Mouse (Mus musculus): ENCODE data around the gene Pisd. TPM values are rescaled to one million over a fixed set of nuclear protein-coding genes. Genes with fewer than 3 reads are reported as not detected.
"Not testable (repeated sequence)": the region's sequence is repeated elsewhere in the genome, so short reads cannot be mapped to it uniquely, and the experiment has no call there.

Gene Pisd
- 38.1 and 39.8 TPM in 2 replicates for polyA plus RNA-seq (2012; rRNA removed)

- TF ChIP-seq POLR2A (IDR thresholded peaks at IDR 0.05; ENCODE audit: control insufficient read depth, extremely low read depth, insufficient read depth, low read length, poor library complexity) = peak; percentile 67; the same call in 1 of the 2 replicates
- TF ChIP-seq CTCF (IDR thresholded peaks at IDR 0.05; ENCODE audit: borderline replicate concordance, control insufficient read depth, extremely low read depth, insufficient read depth, low read length, poor library complexity) = peak; percentile 70; the same call in 1 of the 2 replicates
- peaks cover 5% of the 10 kb centered on the region; the same call in 1 of the 2 replicates for H3K4me1 ChIP-seq (replicated peaks; ENCODE audit: control insufficient read depth, insufficient read depth, low read length)
- no peak within 1 kb of the TSS for H3K27ac ChIP-seq (ENCODE audit: control insufficient read depth, insufficient read depth, low read length)
- DNase-seq = peak; percentile 94
- H3K36me3 ChIP-seq (ENCODE audit: control insufficient read depth, insufficient read depth, low read length) = no peaks in the 10 kb centered on the region
- peak within 1 kb of the TSS; percentile 91 for H3K4me3 ChIP-seq (ENCODE audit: control insufficient read depth, insufficient read depth, low read length)
- under 1% methylated on average over 52 of the region's 52 CpGs for WGBS
- H3K27me3 ChIP-seq (ENCODE audit: control insufficient read depth, insufficient read depth, low read length) = no peaks in the 10 kb centered on the region
Observed at GRCm38 (mm10) chr5:32785313-32785915, at the start of gene Pisd. Gene Pisd (minus strand): TSS chr5:32785646.

GRCm38 (mm10) chr5:32834497-32834896, 49.1 kb upstream of the Pisd start:
- WGBS = 96% methylated on average over 1 of the region's 1 CpGs
- no peak for TF ChIP-seq CTCF (IDR thresholded peaks at IDR 0.05; ENCODE audit: borderline replicate concordance, control insufficient read depth, extremely low read depth, insufficient read depth, low read length, poor library complexity)
- H3K4me1 ChIP-seq (replicated peaks; ENCODE audit: control insufficient read depth, insufficient read depth, low read length) = no peaks in the 10 kb centered on the region
- H3K4me3 ChIP-seq (ENCODE audit: control insufficient read depth, insufficient read depth, low read length) = no peak overlapping the region
- no peaks in the 10 kb centered on the region for H3K27me3 ChIP-seq (ENCODE audit: control insufficient read depth, insufficient read depth, low read length)
- peaks cover 85% of the 10 kb centered on the region for H3K36me3 ChIP-seq (ENCODE audit: control insufficient read depth, insufficient read depth, low read length)
- no peak overlapping the region for H3K27ac ChIP-seq (ENCODE audit: control insufficient read depth, insufficient read depth, low read length)
- DNase-seq = no peak

DNA sequence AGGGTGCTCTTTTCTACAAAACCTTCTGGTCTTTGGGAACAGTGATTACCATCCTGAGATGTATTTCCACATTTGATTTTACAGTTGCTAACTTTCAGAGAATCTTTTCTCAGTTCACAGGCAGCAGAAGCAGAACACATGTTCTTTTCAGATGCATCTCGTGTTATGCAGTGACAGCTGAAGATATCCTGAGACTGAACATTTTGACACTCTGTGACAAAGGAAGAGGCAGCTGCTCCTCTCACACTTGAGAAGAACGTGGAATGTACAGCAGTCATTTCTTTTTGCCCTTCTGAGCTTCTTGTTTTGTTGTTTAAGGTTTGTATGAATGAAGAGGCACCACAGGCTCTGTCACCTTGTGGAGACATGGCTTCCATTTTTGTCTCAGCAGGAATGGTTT, 44.6 kb upstream of the Pisd start:
- H3K27me3 ChIP-seq (ENCODE audit: control insufficient read depth, insufficient read depth, low read length) = no peaks in the 10 kb centered on the region
- TF ChIP-seq POLR2A (IDR thresholded peaks at IDR 0.05; ENCODE audit: control insufficient read depth, extremely low read depth, insufficient read depth, low read length, poor library complexity) (no peak), CTCF (IDR thresholded peaks at IDR 0.05; ENCODE audit: borderline replicate concordance, control insufficient read depth, extremely low read depth, insufficient read depth, low read length, poor library complexity) (no peak)
- WGBS = 99% methylated on average over 2 of the region's 2 CpGs
- no peak overlapping the region for H3K4me3 ChIP-seq (ENCODE audit: control insufficient read depth, insufficient read depth, low read length)
- H3K4me1 ChIP-seq (replicated peaks; ENCODE audit: control insufficient read depth, insufficient read depth, low read length) = no peaks in the 10 kb centered on the region
- no peak overlapping the region for H3K27ac ChIP-seq (ENCODE audit: control insufficient read depth, insufficient read depth, low read length)
- DNase-seq = no peak
- H3K36me3 ChIP-seq (ENCODE audit: control insufficient read depth, insufficient read depth, low read length) = peaks cover 75% of the 10 kb centered on the region

- not testable (repeated sequence) for H3K4me1 ChIP-seq (replicated peaks; ENCODE audit: control insufficient read depth, insufficient read depth, low read length); H3K27me3 ChIP-seq (ENCODE audit: control insufficient read depth, insufficient read depth, low read length); H3K27ac ChIP-seq (ENCODE audit: control insufficient read depth, insufficient read depth, low read length); DNase-seq; H3K4me3 ChIP-seq (ENCODE audit: control insufficient read depth, insufficient read depth, low read length)
- 94% methylated on average over 1 of the region's 1 CpGs for WGBS
- H3K36me3 ChIP-seq (ENCODE audit: control insufficient read depth, insufficient read depth, low read length) = peaks cover 64% of the 10 kb centered on the region
Observed at GRCm38 (mm10) chr5:32828766-32829165, 43.3 kb upstream of the Pisd start.

- DNase-seq = no peak
- Histone ChIP-seq H3K4me3 (ENCODE audit: control insufficient read depth, insufficient read depth, low read length) (no peak within 1 kb of the TSS), H3K27me3 (ENCODE audit: control insufficient read depth, insufficient read depth, low read length) (no peaks in the 10 kb centered on the region), H3K27ac (ENCODE audit: control insufficient read depth, insufficient read depth, low read length) (no peak within 1 kb of the TSS), H3K4me1 (replicated peaks; ENCODE audit: control insufficient read depth, insufficient read depth, low read length) (no peaks in the 10 kb centered on the region), H3K36me3 (ENCODE audit: control insufficient read depth, insufficient read depth, low read length) (peaks cover 52% of the 10 kb centered on the region)
- no peak for TF ChIP-seq POLR2A (IDR thresholded peaks at IDR 0.05; ENCODE audit: control insufficient read depth, extremely low read depth, insufficient read depth, low read length, poor library complexity)
- TF ChIP-seq CTCF (IDR thresholded peaks at IDR 0.05; ENCODE audit: borderline replicate concordance, control insufficient read depth, extremely low read depth, insufficient read depth, low read length, poor library complexity) = no peak
- WGBS = 95% methylated on average over 7 of the region's 7 CpGs
Observed at GRCm38 (mm10) chr5:32827009-32827408, 41.6 kb upstream of the Pisd start, which contains the start of gene Gm20671. Gene Gm20671 (minus strand): TSS chr5:32827109.

DNA sequence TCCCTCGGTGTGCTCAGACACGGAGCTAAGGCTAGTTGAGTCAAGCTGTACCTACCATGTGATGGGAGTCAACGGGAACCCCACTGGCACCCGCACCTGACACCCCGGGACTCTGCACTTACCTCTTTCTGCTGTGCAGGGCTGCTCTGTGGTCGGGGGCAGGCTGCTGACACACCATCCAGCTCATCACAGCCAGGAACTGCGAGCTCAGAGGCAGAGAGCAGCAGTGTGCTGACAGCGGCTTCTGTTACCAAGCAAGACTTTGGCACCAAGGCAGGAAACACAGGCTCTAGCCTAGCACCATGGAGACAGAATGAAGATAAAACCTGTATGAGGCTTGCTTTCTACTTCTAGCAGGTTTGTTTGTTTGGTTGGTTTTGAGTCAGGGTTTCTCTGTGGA, 35.0 kb upstream of the Pisd start:
- WGBS = 97% methylated on average over 8 of the region's 8 CpGs
- no peak overlapping the region for H3K4me3 ChIP-seq (ENCODE audit: control insufficient read depth, insufficient read depth, low read length)
- TF ChIP-seq CTCF (IDR thresholded peaks at IDR 0.05; ENCODE audit: borderline replicate concordance, control insufficient read depth, extremely low read depth, insufficient read depth, low read length, poor library complexity) (no peak), POLR2A (IDR thresholded peaks at IDR 0.05; ENCODE audit: control insufficient read depth, extremely low read depth, insufficient read depth, low read length, poor library complexity) (no peak)
- H3K27ac ChIP-seq (ENCODE audit: control insufficient read depth, insufficient read depth, low read length) = no peak overlapping the region
- no peak for DNase-seq
- H3K36me3 ChIP-seq (ENCODE audit: control insufficient read depth, insufficient read depth, low read length) = peaks cover 28% of the 10 kb centered on the region
- H3K27me3 ChIP-seq (ENCODE audit: control insufficient read depth, insufficient read depth, low read length) = no peaks in the 10 kb centered on the region
- no peaks in the 10 kb centered on the region for H3K4me1 ChIP-seq (replicated peaks; ENCODE audit: control insufficient read depth, insufficient read depth, low read length)

DNA sequence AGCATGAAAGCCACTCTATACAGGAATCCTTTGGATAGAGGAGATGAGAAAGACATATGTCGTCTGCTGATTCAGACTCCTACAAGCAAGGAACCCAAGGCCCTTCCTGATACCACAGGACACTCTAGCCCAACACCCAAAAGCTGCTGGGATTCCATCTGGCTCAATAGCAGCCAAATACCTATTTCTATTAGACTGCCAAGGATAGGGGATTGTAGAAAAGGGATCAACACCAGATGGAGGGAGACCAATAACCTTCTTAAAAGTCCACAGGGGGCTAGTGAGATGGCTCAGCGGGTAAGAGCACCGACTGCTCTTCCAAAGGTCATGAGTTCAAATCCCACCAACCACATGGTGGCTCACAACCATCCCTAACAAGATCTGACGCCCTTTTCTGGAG, 29.9 kb upstream of the Pisd start:
- no peak for TF ChIP-seq POLR2A (IDR thresholded peaks at IDR 0.05; ENCODE audit: control insufficient read depth, extremely low read depth, insufficient read depth, low read length, poor library complexity)
- TF ChIP-seq CTCF (IDR thresholded peaks at IDR 0.05; ENCODE audit: borderline replicate concordance, control insufficient read depth, extremely low read depth, insufficient read depth, low read length, poor library complexity) = no peak
- no peak for DNase-seq
- 95% methylated on average over 4 of the region's 4 CpGs for WGBS
- no peak overlapping the region for H3K27ac ChIP-seq (ENCODE audit: control insufficient read depth, insufficient read depth, low read length)
- H3K4me1 ChIP-seq (replicated peaks; ENCODE audit: control insufficient read depth, insufficient read depth, low read length) = no peaks in the 10 kb centered on the region
- no peak overlapping the region for H3K4me3 ChIP-seq (ENCODE audit: control insufficient read depth, insufficient read depth, low read length)
- H3K36me3 ChIP-seq (ENCODE audit: control insufficient read depth, insufficient read depth, low read length) = peaks cover 48% of the 10 kb centered on the region
- H3K27me3 ChIP-seq (ENCODE audit: control insufficient read depth, insufficient read depth, low read length) = no peaks in the 10 kb centered on the region

GRCm38 (mm10) chr5:32786454-32786853, 1.0 kb upstream of the Pisd start:
- DNase-seq; H3K4me3 ChIP-seq (ENCODE audit: control insufficient read depth, insufficient read depth, low read length); H3K27me3 ChIP-seq (ENCODE audit: control insufficient read depth, insufficient read depth, low read length); H3K36me3 ChIP-seq (ENCODE audit: control insufficient read depth, insufficient read depth, low read length); H3K27ac ChIP-seq (ENCODE audit: control insufficient read depth, insufficient read depth, low read length); H3K4me1 ChIP-seq (replicated peaks; ENCODE audit: control insufficient read depth, insufficient read depth, low read length): not testable (repeated sequence)
- WGBS = 85% methylated on average over 1 of the region's 1 CpGs
